Mouse (Mus musculus) adrenal gland, adult 8-10 months (tissue): ENCODE data around the gene Mrpl40. TPM values are rescaled to one million over a fixed set of nuclear protein-coding genes. Genes with fewer than 3 reads are reported as not detected.
"Not testable (repeated sequence)": the region's sequence is repeated elsewhere in the genome, so short reads cannot be mapped to it uniquely, and the experiment has no call there.

ENCODE experiments used
- DNase-seq: peaks from one replicate; pipeline ENCODE4 v3.0.0; 2022
- total RNA-seq, 4 experiments: library from RNA; stranded (reverse); gene quantifications; 2 replicates each; pipeline ENCODE4 v1.2.4; 2022

Mrpl40 gene
- 10 to 100 TPM; 42.0 to 53.2 (median 48.0) TPM for total RNA-seq

- DNase-seq, result peak; percentile 96
Observed at GRCm38 (mm10) chr16:18876442-18877308, at the start of gene Mrpl40, which contains the start of gene Hira. Gene Mrpl40 (minus strand): TSS chr16:18876862. Gene Hira (plus strand): TSS chr16:18877037.

- DNase-seq, result no peak
Observed at GRCm38 (mm10) chr16:18921771-18922170, 45.1 kb upstream of the Mrpl40 start.

- DNase-seq, result no peak
Observed at GRCm38 (mm10) chr16:18916064-18916463, 39.4 kb upstream of the Mrpl40 start.

- no peak for DNase-seq
Observed at GRCm38 (mm10) chr16:18905648-18906047, 29.0 kb upstream of the Mrpl40 start.

GRCm38 (mm10) chr16:18896429-18896828 is 19.8 kb upstream of the Mrpl40 start:
- DNase-seq, result no peak

- no peak for DNase-seq
Observed at GRCm38 (mm10) chr16:18895249-18895648, 18.6 kb upstream of the Mrpl40 start.

- no peak for DNase-seq
Observed at GRCm38 (mm10) chr16:18893840-18894372, 17.2 kb upstream of the Mrpl40 start.

GRCm38 (mm10) chr16:18884044-18884443 is 7.4 kb upstream of the Mrpl40 start:
- DNase-seq, result no peak

GRCm38 (mm10) chr16:18878091-18878720 is 1.5 kb upstream of the Mrpl40 start:
- DNase-seq, result no peak

GRCm38 (mm10) chr16:18877386-18878090 is 876 bp upstream of the Mrpl40 start:
- DNase-seq, result peak; percentile 50

GRCm38 (mm10) chr16:18876091-18876441 is 596 bp downstream of the Mrpl40 start:
- DNase-seq, result no peak

GRCm38 (mm10) chr16:18870495-18870894 is 6.2 kb downstream of the Mrpl40 start:
- not testable (repeated sequence) for DNase-seq

GRCm38 (mm10) chr16:18860186-18860585 is 16.5 kb downstream of the Mrpl40 start:
- peak; percentile 83 for DNase-seq

- DNase-seq, result no peak
Observed at GRCm38 (mm10) chr16:18858551-18858950, 18.1 kb downstream of the Mrpl40 start.

GRCm38 (mm10) chr16:18849521-18850190 is 27.0 kb downstream of the Mrpl40 start:
- not testable (repeated sequence) for DNase-seq

- no peak for DNase-seq
Observed at GRCm38 (mm10) chr16:18846301-18846820, 30.3 kb downstream of the Mrpl40 start.

GRCm38 (mm10) chr16:18838346-18838745 is 38.3 kb downstream of the Mrpl40 start:
- no peak for DNase-seq

- peak; percentile 92 for DNase-seq
Observed at GRCm38 (mm10) chr16:18836468-18837208, 40.0 kb downstream of the Mrpl40 start, which contains the start of the genes 2510002D24Rik and Gm28539. Gene 2510002D24Rik (plus strand): TSS chr16:18836578. Gene Gm28539 (plus strand): TSS chr16:18836584.

- no peak for DNase-seq
Observed at GRCm38 (mm10) chr16:18836073-18836467, 40.6 kb downstream of the Mrpl40 start.

- DNase-seq, result no peak
Observed at GRCm38 (mm10) chr16:18833486-18833885, 43.2 kb downstream of the Mrpl40 start.

GRCm38 (mm10) chr16:18829102-18829501 is 47.6 kb downstream of the Mrpl40 start:
- DNase-seq, result no peak
